Mouse (Mus musculus) neural tube, embryonic 14.5 days (tissue): ENCODE results near the gene Ago1. TPM values are rescaled to one million over a fixed set of nuclear protein-coding genes. Genes with fewer than 3 reads are reported as not detected.

Experiments
- ATAC-seq: fragments of 200-750 bp; cut with Nextera tagmentation; 2 replicates; pipeline ENCODE4 v1.8.0; 2017; ENCODE audit warnings: low read depth, mild to moderate bottlenecking, moderate TSS enrichment, moderate library complexity
- H3K27ac ChIP-seq: fragments of 300-500 bp; sonication (generic); 2 replicates; pipeline ENCODE4 v1.5.1; 2014; ENCODE audit warnings: low read depth, mild to moderate bottlenecking, control low read depth, low read length, moderate library complexity, mixed read lengths
- H3K27me3 ChIP-seq: fragments of 300-500 bp; sonication (generic); 2 replicates; pipeline ENCODE4 v1.6.1; 2014; ENCODE audit warnings: low read length; ENCODE audit not compliant: control insufficient read depth, insufficient read depth
- H3K36me3 ChIP-seq: fragments of 300-500 bp; sonication (generic); 2 replicates; pipeline ENCODE4 v1.6.1; 2014; ENCODE audit warnings: low read length, mixed read lengths; ENCODE audit not compliant: control insufficient read depth, insufficient read depth
- H3K4me1 ChIP-seq: fragments of 300-500 bp; sonication (generic); 2 replicates; pipeline ENCODE4 v1.6.1; 2014; ENCODE audit warnings: low read length; ENCODE audit not compliant: control insufficient read depth, insufficient read depth
- H3K4me2 ChIP-seq: fragments of 300-500 bp; sonication (generic); 2 replicates; pipeline ENCODE4 v1.6.1; 2014; ENCODE audit warnings: mild to moderate bottlenecking, low read depth, low read length, control low read depth
- H3K4me3 ChIP-seq: fragments of 300-500 bp; sonication (generic); 2 replicates; pipeline ENCODE4 v1.5.1; 2014; ENCODE audit warnings: low read depth, low read length, control low read depth, mixed read lengths
- H3K9ac ChIP-seq: fragments of 300-500 bp; sonication (generic); replicated peaks from 2 replicates; pipeline ENCODE4 v1.6.1; 2014; ENCODE audit warnings: low read depth, mild to moderate bottlenecking, control low read depth, low read length, mixed read lengths
- H3K9me3 ChIP-seq: fragments of 300-500 bp; sonication (generic); 2 replicates; pipeline ENCODE4 v1.6.1; 2016; ENCODE audit warnings: low read length; ENCODE audit not compliant: control insufficient read depth
- WGBS: fragments of 180-500 bp; shearing (Covaris S2); extraction: QIAGEN DNeasy Blood & Tissue Kit; methylation state at CpG from one replicate; pipeline ENCODE4 v1.1.7; 2014; 5-methylcytosine and 5-hydroxymethylcytosine counted together
- polyA plus RNA-seq: library from polyadenylated mRNA; unstranded; fragments of >200 nt; fragmentation: Nextera tagmentation; extraction: Ambion mirVana; gene quantifications from 2 replicates; pipeline ENCODE4 v1.2.1, GENCODE M21; 2014

Ago1 gene
- polyA plus RNA-seq, 1 experiment from 2014 or later, result 18.8 TPM

GRCm38 (mm10) chr4:126436268-126436667 is 32.1 kb downstream of the Ago1 start:
- Histone ChIP-seq H3K27ac (no peak overlapping the region), H3K4me1 (no peaks in the 10 kb centered on the region), H3K27me3 (no peaks in the 10 kb centered on the region), H3K9me3 (no peaks in the 10 kb centered on the region), H3K4me3 (no peak overlapping the region), H3K9ac (no peak overlapping the region), H3K4me2 (no peak overlapping the region), H3K36me3 (peaks cover 37% of the 10 kb centered on the region)
- 66% methylated on average over 2 of the region's 2 CpGs for WGBS
- no peak for ATAC-seq

GRCm38 (mm10) chr4:126434094-126434493 is 34.3 kb downstream of the Ago1 start:
- no peak for ATAC-seq
- Histone ChIP-seq H3K4me3 (no peak overlapping the region), H3K9me3 (no peaks in the 10 kb centered on the region), H3K9ac (no peak overlapping the region), H3K4me1 (no peaks in the 10 kb centered on the region), H3K4me2 (no peak overlapping the region), H3K27ac (no peak overlapping the region), H3K27me3 (no peaks in the 10 kb centered on the region), H3K36me3 (peaks cover 19% of the 10 kb centered on the region)
- WGBS, result 88% methylated on average over 2 of the region's 2 CpGs

- Histone ChIP-seq H3K4me3 (no peak overlapping the region), H3K4me2 (no peak overlapping the region), H3K4me1 (peaks cover 3% of the 10 kb centered on the region; the same call in 1 of the 2 replicates), H3K27ac (no peak overlapping the region), H3K9ac (no peak overlapping the region), H3K27me3 (no peaks in the 10 kb centered on the region), H3K36me3 (peaks cover 10% of the 10 kb centered on the region; the same call in 1 of the 2 replicates), H3K9me3 (no peaks in the 10 kb centered on the region)
- WGBS, result 89% methylated on average over 4 of the region's 4 CpGs
- no peak for ATAC-seq
Measured at GRCm38 (mm10) chr4:126433175-126433574, 35.2 kb downstream of the Ago1 start.

- Histone ChIP-seq H3K4me1 (peaks cover 4% of the 10 kb centered on the region; the same call in 1 of the 2 replicates), H3K4me2 (no peak overlapping the region), H3K4me3 (no peak overlapping the region), H3K36me3 (peaks cover 10% of the 10 kb centered on the region; the same call in 1 of the 2 replicates), H3K9me3 (no peaks in the 10 kb centered on the region), H3K27ac (no peak overlapping the region), H3K27me3 (no peaks in the 10 kb centered on the region), H3K9ac (no peak overlapping the region)
- no peak for ATAC-seq
- 84% methylated on average over 4 of the region's 4 CpGs for WGBS
Measured at GRCm38 (mm10) chr4:126431746-126432145, 36.6 kb downstream of the Ago1 start.

- Histone ChIP-seq H3K9me3 (no peaks in the 10 kb centered on the region), H3K9ac (peak within 1 kb of the TSS; percentile 66), H3K27me3 (no peaks in the 10 kb centered on the region), H3K36me3 (no peaks in the 10 kb centered on the region), H3K27ac (peak within 1 kb of the TSS; percentile 90), H3K4me2 (peak within 1 kb of the TSS; percentile 69), H3K4me1 (peaks cover 4% of the 10 kb centered on the region; the same call in 1 of the 2 replicates), H3K4me3 (peak within 1 kb of the TSS; percentile 89)
- WGBS, result under 1% methylated on average over 63 of the region's 65 CpGs
- ATAC-seq, result peak; percentile 96
Measured at GRCm38 (mm10) chr4:126429347-126430079, 38.9 kb downstream of the Ago1 start, which contains the start of gene Ago3. TSS of gene Ago3 (minus strand) at chr4:126429556.

- 4% methylated on average over 24 of the region's 24 CpGs for WGBS
- Histone ChIP-seq H3K36me3 (no peaks in the 10 kb centered on the region), H3K9ac (peak overlapping the region; percentile 66), H3K4me1 (peaks cover 4% of the 10 kb centered on the region; the same call in 1 of the 2 replicates), H3K27ac (peak overlapping the region; percentile 90), H3K4me2 (peak overlapping the region; percentile 69), H3K4me3 (peak overlapping the region; percentile 89), H3K9me3 (no peaks in the 10 kb centered on the region), H3K27me3 (no peaks in the 10 kb centered on the region)
- ATAC-seq, result no peak; the same call in 1 of the 2 replicates
Measured at GRCm38 (mm10) chr4:126428682-126429346, 39.6 kb downstream of the Ago1 start.

- WGBS, result 95% methylated on average over 2 of the region's 2 CpGs
- no peaks in the 10 kb centered on the region for H3K36me3 ChIP-seq
- H3K4me2 ChIP-seq, result no peak overlapping the region
- peaks cover 4% of the 10 kb centered on the region; the same call in 1 of the 2 replicates for H3K4me1 ChIP-seq
- ATAC-seq, result no peak
- H3K27me3 ChIP-seq, result no peaks in the 10 kb centered on the region
- H3K27ac ChIP-seq, result no peak overlapping the region
- no peak overlapping the region for H3K9ac ChIP-seq
- no peak overlapping the region for H3K4me3 ChIP-seq
- H3K9me3 ChIP-seq, result no peaks in the 10 kb centered on the region
Measured at GRCm38 (mm10) chr4:126423866-126424265, 44.5 kb downstream of the Ago1 start.

GRCm38 (mm10) chr4:126415707-126416106 is 52.7 kb downstream of the Ago1 start:
- ATAC-seq, result no peak
- H3K9me3 ChIP-seq, result no peaks in the 10 kb centered on the region

GRCm38 (mm10) chr4:126412526-126412925 is 55.9 kb downstream of the Ago1 start:
- H3K4me1 ChIP-seq, result no peaks in the 10 kb centered on the region
- no peak overlapping the region for H3K4me2 ChIP-seq
- no peaks in the 10 kb centered on the region for H3K36me3 ChIP-seq
- H3K4me3 ChIP-seq, result no peak overlapping the region
- ATAC-seq, result no peak
- 89% methylated on average over 3 of the region's 3 CpGs for WGBS
- H3K9me3 ChIP-seq, result no peaks in the 10 kb centered on the region
- no peak overlapping the region for H3K27ac ChIP-seq
- no peaks in the 10 kb centered on the region for H3K27me3 ChIP-seq
- no peak overlapping the region for H3K9ac ChIP-seq

More at GRCm38 (mm10) chr4:126415707-126416106, 52.7 kb downstream of the Ago1 start:
- Histone ChIP-seq H3K4me1 (no peaks in the 10 kb centered on the region), H3K27ac (no peak overlapping the region), H3K4me3 (no peak overlapping the region), H3K27me3 (no peaks in the 10 kb centered on the region), H3K9ac (no peak overlapping the region), H3K36me3 (no peaks in the 10 kb centered on the region), H3K4me2 (no peak overlapping the region)
